Mouse (Mus musculus) B cell, adult 2 months (primary cell): ENCODE measurements at regions not wholly inside any gene's neighbourhood (a gene's known extent, or its start where the extent isn't known, plus 50 kb on each side); places are given as distances from the start of the nearest gene placed in this dataset.
"Not testable (repeated sequence)": the region's sequence is repeated elsewhere in the genome, so short reads cannot be mapped to it uniquely, and the experiment has no call there.

ENCODE experiments used
- DNase-seq, 2 experiments: peaks; one replicate each; pipeline ENCODE4 v3.0.0; 2022

DNA sequence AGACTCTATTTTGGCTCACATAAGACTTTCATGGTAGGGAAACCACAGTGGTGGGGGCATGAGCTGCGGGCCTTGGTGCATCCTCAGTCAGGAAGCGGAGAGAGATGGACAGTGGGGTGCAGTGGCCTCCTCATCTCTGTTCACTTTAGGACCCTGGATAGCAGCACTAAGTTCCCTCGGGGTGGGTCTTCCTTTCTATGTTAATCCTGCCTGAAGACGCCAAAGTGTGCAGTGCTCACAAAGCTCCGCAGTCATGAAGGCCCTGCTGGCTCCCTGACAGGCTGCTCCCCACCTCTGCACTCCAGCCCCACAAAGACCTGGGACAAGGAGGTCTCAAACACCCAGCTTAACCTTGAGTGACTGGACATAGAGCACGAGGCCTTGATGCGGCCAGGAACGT is 56.8 kb downstream of the Sox1 start:
- DNase-seq: no peak

DNA sequence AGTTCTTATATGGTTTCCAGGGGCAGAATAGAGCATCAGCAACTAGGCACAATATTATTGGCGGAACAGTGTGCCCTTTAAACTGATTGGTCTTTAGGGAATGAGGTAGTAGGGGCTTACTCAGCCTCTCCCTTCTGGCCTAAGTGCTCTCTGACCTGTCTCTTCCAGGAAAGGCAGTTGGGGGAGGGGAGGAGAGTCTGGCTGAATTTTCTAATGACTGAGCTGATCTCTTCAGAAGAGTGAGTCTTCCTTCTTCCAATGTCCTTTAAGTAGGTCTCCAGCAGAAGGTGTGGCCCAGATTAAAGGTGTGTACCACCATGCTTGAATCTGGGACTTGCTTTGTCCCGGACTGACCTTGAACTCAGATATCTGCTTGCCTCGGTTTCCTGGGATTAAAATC is 60.3 kb downstream of the Sox1 start:
- not testable (repeated sequence) for DNase-seq

DNA sequence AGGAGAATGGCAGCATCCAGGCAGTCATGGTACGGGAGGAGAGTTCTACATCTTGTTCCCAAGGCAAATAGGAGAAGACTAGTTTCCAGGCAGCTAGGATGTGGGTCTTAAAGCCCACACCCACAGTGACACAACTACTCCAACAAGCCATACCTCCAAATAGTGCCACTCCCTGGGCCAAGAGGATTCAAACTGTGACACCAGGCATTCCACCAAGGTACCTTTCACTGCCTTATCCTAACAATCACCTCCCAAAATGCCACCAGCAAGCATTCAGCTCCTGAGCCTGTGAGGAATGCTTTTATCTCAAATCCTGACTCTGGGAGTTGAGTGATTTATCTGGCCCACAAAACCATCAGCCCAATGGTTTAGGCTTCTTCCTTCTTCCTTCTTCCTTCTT is 61.2 kb downstream of the Sox1 start:
- DNase-seq: no peak

DNA sequence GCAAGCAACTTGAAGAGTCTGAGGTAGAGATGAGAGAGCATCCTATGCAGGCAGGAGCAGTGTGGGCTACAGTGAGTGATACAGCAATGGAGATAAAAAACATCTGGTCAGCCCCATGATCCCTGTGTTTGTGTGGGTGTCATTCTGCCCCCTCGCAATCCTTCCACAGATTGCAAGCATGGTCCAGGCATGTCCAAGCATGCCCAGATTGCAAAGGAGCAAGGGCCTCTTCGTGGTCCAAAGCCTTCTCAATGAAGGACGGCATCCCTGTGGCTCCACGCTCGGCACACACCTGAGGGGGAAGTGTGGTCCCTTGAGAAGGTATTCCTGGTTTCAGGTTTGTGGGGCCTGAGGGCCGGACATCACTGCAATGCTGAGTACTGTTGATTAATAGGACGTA is 61.9 kb downstream of the Sox1 start:
- DNase-seq: no peak

DNA sequence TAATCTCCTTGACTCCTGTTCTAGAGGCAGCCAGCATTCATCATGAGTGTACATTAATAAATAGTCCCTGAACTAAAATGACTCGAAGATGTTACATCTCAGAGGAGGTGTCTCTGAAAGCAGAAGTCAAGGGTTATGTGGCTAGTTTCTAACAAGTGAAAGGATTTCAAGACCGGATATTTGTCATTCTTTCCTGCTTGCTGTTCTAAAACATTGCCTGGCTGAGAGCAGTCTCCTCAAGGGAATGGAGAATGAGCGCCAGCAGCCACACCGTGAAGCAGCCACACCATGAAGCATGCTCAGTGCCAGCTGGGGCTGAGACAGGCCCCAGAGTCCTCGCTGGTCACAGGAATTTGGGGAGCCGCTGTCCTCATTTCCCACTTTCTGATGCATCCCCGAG is 71.8 kb downstream of the Sox1 start:
- DNase-seq: no peak

DNA sequence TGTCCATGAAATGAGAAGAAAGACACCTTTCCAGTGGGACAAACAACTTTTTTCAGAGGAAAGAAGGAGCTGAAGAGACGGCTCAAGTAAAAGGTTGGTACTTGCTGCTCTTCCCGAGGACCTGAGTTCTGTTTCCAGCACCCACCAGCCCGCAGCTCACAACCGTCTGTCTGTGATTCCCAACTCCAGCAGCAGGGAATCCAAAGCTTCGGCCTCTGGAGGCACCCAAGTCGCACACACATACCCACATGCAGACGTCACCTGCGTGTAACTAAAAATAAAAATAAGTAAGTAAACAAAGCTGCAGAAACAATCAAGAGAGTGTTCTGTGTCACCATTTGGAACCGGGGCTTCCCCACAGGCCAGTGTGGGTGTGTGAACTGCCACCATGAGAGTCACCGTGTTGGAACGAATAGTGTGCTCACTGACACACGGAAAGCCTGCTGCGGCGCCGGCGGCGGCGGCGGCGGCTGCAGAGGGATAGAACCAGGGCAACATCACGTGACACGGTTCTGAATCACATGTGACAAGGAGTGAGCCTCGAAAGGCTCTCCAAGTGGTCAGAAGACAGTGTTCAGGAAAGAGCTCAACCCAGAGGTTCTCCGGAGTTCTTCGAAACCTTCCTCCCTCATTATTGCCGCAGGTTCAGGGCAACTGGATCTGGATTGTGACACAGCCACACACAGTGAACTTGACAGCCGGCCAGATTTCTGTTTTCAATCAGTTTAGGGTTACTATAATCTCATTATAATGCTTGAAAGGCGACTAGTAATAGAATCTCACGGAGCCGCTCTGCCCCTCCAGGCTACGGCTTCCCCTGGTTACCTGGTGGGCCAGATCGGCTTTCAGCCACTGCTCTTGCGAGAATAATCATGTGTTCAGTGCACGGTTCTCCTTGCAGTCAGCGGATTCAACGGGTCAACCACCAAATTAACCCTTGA is 72.6 kb downstream of the Sox1 start:
- DNase-seq: peak in 1 of 2 experiments; percentile 16

DNA sequence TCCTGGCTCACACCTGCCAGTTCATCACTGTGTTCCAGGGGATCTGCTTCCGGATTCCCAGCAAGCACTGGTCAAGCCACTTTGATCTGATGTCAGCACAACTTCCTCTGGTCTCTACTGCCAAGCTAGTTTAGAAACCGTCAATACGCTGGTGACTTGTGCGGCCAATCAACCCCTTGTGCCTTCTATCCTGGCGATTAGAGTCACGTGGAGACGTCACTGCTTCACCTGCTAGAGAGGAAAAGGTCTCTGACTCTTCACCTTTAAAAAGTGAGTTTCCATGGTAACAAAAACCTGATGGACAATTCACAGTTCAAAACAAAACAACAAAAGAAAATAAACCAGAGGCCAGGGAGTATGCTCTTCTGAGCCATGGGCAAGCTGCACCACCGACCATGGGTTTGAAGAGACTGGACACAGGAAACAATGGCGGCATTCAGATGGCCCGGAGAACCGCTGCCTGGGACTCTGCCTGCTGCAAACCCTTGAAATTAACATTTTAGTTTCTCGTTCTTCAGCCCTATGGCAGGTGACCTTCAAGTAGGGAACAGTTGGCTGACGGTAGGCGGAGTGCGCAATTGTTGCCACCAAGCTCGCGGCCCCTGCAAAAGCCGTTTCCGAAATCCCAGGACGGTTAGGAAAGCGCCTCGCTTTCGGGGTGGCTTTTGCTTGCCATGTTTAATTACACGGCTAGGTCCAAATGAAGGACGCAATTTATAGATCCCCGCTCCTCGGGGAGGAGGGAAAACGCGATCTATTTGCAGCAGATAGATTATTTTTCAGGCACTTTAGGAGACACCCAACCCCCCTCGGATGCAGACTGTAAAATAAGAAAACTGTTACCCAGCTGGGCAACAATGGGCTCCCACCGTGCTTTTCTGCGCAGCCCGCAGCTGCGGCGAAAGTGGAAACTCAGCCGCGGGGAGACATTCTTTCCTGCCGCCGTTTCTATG is 82.6 kb downstream of the Sox1 start:
- no peak for DNase-seq

DNA sequence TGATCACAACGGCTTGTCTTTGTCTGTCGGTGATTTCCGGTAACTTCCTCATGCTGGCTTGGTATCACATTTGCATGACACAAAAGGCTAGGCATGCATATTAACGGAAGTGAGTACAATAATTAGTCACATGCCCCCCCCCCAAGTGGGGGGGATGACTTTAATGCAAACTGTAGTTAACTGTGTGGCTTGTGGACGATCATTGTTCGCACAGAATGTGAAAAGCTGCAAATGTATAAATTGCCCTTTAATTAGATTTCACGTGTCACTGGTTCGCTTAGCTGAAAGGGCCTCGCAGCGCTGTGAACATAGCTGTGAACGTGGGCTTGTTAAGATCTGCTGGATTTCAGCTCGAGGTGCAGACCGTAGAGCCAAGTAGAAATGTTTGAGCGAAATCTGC is 86.8 kb downstream of the Sox1 start:
- DNase-seq: peak; percentile 40 to 57

DNA sequence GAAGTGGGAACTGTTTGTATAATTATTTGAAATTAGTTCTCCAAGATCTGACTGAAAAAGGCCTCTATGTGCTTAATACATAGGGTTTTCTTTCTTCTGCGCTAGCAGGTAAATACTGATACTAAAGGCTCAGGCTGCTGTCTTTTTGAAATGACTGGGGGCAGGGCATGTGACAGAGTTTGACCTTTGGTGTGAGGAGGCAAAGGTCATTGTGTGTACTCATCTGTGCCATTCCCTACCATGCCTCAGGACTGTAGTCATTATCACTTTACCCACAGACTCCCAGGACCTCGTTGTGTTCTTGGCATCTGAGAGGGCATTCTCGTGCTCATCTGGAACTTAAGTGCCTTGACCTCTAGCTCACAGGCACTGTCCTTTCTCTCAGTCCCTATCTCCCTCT is 88.5 kb downstream of the Sox1 start:
- no peak for DNase-seq

DNA sequence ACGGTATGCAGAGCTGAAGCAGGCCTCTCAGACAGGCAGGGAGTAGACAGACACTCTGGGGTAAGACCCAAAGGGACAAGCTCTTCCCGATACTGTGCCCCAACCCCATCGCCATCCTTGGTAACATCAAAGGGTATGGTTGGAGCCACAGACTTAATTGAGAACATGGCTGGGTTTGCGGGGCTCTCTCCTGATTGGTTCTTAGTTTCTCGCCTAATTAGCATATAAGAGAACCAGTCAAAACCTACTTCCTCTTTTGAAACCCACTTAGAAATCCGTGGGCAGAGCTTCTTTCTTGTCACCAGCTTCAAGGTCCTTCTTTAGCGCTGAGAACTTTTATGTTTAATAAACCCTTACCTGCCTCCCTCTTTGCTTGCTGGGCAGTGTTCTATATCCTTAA is 87.5 kb upstream of the Spaca7 start:
- no peak for DNase-seq

DNA sequence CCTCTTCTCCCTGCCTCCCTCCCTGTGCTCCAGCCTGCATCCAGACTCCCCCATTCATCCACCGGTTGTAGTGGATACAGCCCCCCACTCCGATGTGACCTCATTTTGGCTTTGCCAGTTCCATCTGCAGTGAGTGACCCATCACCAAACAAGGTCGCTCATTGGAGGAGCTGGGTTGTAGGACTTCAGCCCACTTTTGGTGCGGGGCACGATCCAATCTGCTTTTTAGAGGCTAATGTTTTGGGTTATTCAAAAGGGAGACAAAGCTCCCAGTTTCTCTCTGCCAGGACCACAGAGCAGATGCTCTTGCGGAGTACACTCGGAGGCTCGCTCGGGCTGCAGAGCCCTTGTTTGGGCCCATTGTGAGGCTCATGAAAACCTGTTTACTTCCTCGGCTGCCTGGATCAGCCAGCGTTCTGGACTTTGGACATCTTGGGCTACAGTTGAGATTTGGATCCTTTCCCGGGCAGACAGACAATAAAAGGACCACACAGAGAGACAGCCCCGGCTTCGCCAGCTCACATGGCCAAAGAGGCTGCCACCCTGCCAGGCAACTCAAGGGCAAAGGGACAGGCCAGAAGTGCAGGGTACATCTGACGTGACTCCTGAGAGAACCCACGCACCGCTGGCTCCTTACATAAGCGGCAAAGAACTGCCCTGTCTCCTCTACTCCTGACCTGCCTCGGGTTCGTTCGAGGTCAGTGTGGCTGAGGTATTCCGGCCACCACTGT is 86.3 kb upstream of the Spaca7 start:
- no peak for DNase-seq

DNA sequence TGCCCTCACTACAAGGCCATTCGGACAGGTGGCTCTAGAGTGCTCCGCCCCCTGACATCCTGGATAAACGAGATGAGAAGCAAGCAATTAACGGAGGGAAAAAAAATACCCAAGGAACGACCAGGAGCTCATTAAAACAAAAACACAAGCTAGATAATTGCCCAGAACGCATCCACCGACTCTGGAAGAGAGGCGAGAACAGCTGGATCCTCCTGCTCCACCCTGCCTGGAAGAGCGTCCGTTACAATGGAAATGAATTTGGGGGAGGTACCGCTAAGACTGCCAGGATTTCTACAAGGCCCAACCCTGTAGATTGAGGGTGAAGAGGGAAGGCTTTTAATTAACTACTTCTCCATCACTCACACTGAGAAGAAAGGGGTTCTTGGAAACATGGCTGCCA is 85.6 kb upstream of the Spaca7 start:
- DNase-seq: no peak

DNA sequence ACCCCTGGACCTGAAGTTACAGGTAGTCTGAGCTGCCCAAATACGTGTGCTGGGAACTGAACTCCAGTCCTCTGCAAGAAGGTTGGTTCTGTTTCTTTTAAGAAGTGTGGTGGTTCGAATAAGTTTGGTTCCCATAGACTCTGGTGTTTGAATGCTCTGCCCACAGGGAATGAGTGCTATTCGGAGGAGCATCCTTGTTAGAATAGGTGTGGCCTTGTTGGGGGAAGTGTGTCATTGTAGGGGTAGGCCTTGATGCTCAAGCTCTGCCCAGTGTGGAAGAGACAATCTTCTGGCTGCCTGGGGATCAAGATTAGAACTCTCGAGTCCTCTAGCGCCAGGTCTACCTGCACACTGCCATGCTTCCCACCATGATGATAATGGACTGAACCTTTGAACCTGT is 83.6 kb upstream of the Spaca7 start:
- DNase-seq: no peak

DNA sequence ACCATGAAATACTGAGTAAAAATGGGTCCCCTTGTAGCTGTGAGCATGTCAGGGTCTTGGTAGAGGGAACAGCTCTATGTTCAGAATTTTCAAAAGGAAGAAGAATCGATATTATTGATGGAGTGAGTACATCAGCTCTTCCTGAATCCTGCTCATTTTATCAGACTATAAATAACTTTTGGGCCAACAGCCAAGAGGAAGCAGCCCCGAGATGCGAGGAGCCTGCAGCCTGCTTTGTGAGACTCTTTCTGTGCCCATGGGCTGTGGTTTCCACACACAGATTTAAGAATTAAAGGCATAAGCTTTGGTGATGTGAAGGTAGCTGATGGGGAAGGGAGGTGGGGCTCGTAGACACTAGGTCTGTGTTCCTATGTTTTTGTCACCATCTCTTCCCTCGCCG is 81.4 kb upstream of the Spaca7 start:
- no peak for DNase-seq

DNA sequence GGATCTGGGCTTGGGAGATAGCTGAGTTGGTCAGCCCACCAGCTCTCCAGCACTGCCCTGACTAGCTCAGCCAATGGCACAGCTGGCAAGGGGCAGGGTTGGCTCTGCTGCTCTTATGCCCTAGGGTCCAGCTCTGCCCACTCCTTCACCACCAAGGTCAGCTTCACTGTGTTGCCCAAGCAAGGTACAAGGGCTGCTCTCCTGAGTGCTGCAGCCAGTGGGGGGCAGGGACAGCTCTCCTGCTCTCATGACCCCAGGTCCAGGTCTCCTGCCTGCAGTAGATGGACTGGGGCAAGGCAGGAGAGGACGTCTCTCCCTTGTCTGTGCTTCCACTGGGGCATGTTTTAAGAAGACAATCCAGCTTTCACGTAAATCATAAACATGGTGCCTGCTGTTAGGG is 80.4 kb upstream of the Spaca7 start:
- no peak for DNase-seq

DNA sequence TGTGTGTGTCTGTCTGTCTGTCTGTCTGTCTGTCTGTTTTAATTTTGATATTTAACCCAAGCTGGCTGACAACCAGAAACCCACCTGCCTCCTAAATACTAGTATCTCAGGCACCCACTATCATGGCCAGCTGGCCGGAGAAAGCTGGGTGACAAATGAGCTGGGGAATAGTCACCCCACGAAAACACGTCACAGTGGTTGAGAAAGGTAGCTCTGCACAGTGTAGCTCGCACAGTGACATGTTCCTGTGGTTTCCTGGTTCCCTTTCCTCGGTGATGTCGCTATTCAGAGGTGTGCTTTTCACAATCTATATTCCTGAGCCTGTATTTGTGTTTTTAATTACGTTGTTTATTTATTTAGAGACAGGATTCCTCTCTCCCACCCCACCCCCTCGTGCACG is 78.3 kb upstream of the Spaca7 start:
- no peak for DNase-seq

DNA sequence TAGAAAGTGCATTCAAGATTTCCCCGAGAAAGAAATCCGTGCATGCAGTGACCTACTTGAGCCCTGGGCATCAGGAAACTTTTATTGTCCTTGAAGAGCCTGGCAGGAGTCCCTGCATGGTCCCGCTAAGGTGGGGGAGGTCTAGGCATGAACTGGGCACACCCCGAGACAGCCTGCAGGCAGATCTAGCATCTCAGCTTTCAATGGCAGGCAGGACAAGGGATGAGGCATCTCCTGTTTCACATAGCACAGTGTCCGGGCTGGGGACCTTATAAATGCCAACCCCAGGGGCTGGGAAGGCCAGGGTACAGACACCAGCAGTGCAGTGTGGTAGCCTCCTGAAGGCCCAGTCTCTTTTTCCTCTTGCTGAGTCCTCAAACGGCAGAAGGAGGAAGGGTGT is 75.4 kb upstream of the Spaca7 start:
- DNase-seq: no peak

DNA sequence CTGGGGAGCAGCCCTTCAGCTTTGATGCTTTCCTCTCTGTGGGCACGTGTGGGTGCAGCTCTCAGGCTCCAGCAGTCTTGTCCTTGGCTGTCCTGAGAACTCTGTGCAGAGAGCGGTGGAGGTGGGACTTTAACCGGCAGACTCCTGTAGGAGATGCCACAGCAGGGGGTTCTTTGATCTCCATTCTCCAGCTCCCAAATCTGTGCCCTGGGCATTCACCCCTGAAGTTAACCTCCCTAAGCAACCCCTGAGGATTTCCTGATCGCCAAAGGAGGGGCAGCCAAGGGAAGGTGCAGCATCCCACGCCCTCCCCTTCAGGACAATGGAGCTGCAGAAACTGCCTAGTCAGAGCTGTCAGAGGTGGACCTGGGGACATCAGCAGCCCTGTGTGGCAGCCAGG is 73.2 kb upstream of the Spaca7 start:
- no peak for DNase-seq

DNA sequence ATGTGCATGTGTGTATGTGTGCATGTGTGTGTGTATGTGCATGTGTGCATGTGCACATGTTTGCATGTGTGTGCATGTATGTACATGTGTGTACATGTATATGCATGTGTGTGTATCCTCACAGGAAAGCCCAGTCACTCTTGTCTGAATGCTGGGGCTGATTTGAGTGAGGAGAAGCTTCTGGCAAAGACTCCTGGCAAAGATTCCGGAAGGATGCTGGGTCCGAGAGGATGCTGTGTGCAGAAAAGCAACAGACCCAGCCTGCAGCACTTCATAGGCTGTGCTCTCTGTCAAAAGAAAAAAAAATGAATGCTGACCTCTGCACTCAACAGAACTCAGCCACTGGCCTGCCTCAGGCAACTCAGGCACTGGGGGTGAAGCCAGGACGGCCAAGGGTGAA is 72.5 kb upstream of the Spaca7 start:
- no peak for DNase-seq

DNA sequence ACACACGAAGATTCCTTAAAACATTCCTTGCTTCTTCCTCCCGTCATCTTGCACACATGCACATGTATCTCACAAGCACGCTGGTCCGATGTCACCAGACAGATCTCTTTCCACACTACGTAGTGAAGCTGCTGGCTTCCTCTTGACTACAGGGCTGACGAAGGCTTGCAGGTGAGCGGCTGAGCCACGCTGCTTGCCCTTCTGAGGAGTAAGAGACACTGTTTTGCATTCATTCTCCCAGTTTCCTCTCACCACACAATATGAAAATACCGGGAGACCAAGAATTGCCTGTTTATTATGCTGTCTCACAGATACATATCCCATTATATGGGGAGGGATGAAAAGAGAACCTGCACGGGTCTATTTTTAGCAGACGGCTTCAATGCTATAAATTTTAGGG is 71.0 kb upstream of the Spaca7 start:
- DNase-seq: no peak

DNA sequence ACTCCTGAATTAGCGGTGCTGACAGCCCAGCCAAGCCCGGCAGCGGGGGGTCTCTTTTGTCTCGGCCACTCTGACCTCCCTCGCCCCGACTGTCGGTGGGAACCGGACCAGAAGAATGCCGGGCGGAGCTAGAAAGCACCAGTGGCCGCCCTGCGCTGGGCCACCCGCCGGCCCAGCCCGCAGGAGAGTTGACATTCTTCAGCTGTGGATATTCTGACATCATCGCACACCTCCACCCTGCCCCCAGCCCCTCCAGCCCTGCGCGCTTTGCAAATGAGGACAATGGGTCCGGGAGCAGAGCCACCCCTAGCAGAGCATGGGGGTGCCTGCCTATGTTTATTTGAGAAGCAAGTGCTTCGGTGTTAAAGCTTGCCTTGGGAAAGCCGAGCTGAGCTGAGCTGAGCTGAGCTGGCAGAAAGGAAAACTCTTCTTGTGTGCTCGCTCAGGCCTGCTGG is 70.5 kb upstream of the Spaca7 start:
- DNase-seq: no peak

DNA sequence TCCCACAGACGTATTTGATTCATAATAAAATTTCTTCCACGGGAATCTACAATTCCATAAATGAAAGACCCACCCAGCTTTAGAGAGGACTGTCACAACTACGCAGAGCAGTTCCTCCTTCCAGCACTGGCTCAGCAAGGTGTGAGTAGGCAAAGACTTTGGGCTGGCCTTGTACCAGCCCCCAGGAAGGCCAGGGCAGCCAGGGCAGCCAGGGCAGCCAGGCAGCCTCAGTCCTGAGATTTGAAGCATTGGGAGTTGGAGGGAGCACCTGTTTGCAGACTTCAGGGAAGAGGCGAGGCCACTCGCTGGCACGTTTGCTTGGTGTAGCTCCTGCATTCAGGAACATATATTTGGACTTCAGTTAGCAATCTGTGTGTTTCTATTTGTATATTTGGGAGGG is 70.0 kb upstream of the Spaca7 start:
- no peak for DNase-seq

DNA sequence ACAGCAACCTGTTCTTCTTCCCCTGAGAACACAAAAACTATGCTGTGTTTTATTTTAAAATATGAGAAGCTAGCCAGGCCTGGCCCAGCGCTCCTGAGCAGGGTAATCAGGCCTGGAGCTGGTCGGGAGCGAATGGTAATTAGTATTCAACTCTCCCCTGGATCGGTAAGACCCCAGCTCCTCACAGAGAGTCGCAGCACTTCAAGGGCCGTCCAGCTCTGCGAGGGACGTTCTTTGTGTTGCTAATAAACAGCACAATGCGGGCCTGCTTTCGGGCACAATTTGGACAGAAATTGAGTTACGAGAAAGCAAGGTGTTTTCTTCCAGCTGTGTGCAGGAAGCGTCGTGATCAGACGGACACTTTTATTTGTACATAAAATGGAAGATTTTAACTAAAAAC is 69.5 kb upstream of the Spaca7 start:
- no peak for DNase-seq
